Mouse (Mus musculus): ENCODE data around the gene Adra2b. TPM values are rescaled to one million over a fixed set of nuclear protein-coding genes. Genes with fewer than 3 reads are reported as not detected.
A peak's percentile ranks its signal among the peaks of the same experiment; 100 is the strongest.

Gene Adra2b
- polyA plus RNA-seq, 1 experiment from 2014 or later: 0.64 TPM

DNA sequence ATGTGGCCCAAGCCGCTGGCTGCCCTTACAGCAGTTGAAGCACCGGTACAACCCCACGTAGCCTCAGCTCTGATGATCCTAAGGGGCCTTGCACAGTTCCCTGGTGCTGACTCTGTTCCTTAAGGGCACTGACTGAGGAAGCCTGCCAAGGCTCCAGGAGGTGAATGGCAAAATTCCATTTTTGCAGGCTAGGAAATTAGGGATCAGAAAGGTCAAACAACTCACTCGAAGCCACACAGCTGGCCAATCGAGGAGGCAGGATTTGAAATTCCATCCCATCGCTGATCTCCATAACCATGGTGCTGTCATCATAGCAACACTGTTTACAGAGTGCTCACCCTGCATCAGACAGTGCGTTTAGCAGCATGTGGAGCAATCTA, 15.6 kb downstream of the Adra2b start:
- ATAC-seq (ENCODE audit: insufficient number of reproducible peaks, insufficient read depth, low FRiP score, low read depth): no peak
- Histone ChIP-seq H3K4me2 (replicated peaks; ENCODE audit: low read depth, low read length) (no peak overlapping the region), H3K27me3 (ENCODE audit: control insufficient read depth, insufficient read depth, low read length) (no peaks in the 10 kb centered on the region), H3K27ac (ENCODE audit: low read length) (no peak overlapping the region), H3K9me3 (ENCODE audit: control insufficient read depth, low read depth, low read length) (no peaks in the 10 kb centered on the region), H3K4me3 (ENCODE audit: low read depth, low read length) (no peak overlapping the region), H3K9ac (replicated peaks; ENCODE audit: low read depth, low read length) (no peak overlapping the region), H3K4me1 (ENCODE audit: control insufficient read depth, insufficient read depth, low read length) (peaks cover 4% of the 10 kb centered on the region; the same call in 1 of the 2 replicates), H3K36me3 (ENCODE audit: control insufficient read depth, insufficient read depth, low read length) (no peaks in the 10 kb centered on the region)
- 49% methylated on average over 7 of the region's 7 CpGs for WGBS

DNA sequence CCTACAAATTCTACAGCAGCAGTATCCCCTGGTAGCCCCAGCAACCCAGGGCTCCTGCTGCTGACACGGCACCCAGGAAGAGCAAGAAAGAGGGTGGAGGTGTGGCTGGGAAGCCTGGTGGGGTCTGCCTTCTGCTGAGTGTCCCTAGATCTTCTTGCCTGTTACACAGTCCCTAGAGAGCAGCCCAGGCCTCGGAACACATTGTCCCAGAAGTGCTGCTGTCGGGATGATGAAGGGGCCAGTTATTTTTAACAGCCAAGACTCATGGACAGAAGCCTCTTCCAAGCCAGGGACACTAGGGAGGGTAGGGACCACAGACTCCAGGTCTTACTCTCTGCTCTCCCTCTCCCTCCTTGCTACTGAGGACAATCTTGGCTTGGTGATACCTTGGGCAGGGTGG, 16.2 kb downstream of the Adra2b start:
- H3K36me3 ChIP-seq (ENCODE audit: control insufficient read depth, insufficient read depth, low read length): no peaks in the 10 kb centered on the region
- H3K27me3 ChIP-seq (ENCODE audit: control insufficient read depth, insufficient read depth, low read length): no peaks in the 10 kb centered on the region
- no peak for ATAC-seq (ENCODE audit: insufficient number of reproducible peaks, insufficient read depth, low FRiP score, low read depth)
- no peak overlapping the region for H3K9ac ChIP-seq (replicated peaks; ENCODE audit: low read depth, low read length)
- WGBS: 68% methylated on average over 3 of the region's 3 CpGs
- no peak overlapping the region for H3K27ac ChIP-seq (ENCODE audit: low read length)
- H3K4me1 ChIP-seq (ENCODE audit: control insufficient read depth, insufficient read depth, low read length): peaks cover 4% of the 10 kb centered on the region; the same call in 1 of the 2 replicates
- H3K9me3 ChIP-seq (ENCODE audit: control insufficient read depth, low read depth, low read length): no peaks in the 10 kb centered on the region
- H3K4me3 ChIP-seq (ENCODE audit: low read depth, low read length): no peak overlapping the region
- H3K4me2 ChIP-seq (replicated peaks; ENCODE audit: low read depth, low read length): no peak overlapping the region

DNA sequence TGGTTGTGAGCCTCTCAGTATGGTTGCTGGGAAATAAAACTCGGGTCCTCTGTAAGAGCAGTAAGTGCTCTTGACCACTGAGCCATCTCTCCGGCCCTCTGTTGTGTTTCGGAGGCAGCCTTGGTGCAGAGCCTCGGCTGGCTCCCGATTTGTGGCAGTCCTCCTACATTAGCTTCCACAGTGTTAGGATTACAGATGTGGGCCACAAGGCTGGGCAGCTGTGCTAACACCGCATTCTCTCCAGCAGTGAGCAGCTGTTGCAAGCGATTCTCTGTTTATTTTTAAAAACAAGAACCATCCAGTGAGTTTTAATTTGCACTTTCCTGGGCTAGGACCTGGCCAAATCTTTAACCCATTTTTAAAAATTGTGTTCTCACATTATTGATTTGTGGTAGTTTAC, 20.9 kb downstream of the Adra2b start:
- H3K27me3 ChIP-seq (ENCODE audit: control insufficient read depth, insufficient read depth, low read length): no peaks in the 10 kb centered on the region
- ATAC-seq (ENCODE audit: insufficient number of reproducible peaks, insufficient read depth, low FRiP score, low read depth): no peak
- no peaks in the 10 kb centered on the region for H3K4me1 ChIP-seq (ENCODE audit: control insufficient read depth, insufficient read depth, low read length)
- no peak overlapping the region for H3K4me3 ChIP-seq (ENCODE audit: low read depth, low read length)
- H3K4me2 ChIP-seq (replicated peaks; ENCODE audit: low read depth, low read length): no peak overlapping the region
- H3K36me3 ChIP-seq (ENCODE audit: control insufficient read depth, insufficient read depth, low read length): no peaks in the 10 kb centered on the region
- H3K9ac ChIP-seq (replicated peaks; ENCODE audit: low read depth, low read length): no peak overlapping the region
- H3K27ac ChIP-seq (ENCODE audit: low read length): no peak overlapping the region
- WGBS: 54% methylated on average over 7 of the region's 7 CpGs
- no peaks in the 10 kb centered on the region for H3K9me3 ChIP-seq (ENCODE audit: control insufficient read depth, low read depth, low read length)

GRCm38 (mm10) chr2:127387521-127387920, 24.5 kb downstream of the Adra2b start:
- no peaks in the 10 kb centered on the region for H3K4me1 ChIP-seq (ENCODE audit: control insufficient read depth, insufficient read depth, low read length)
- 57% methylated on average over 2 of the region's 2 CpGs for WGBS
- H3K27me3 ChIP-seq (ENCODE audit: control insufficient read depth, insufficient read depth, low read length): no peaks in the 10 kb centered on the region
- no peaks in the 10 kb centered on the region for H3K36me3 ChIP-seq (ENCODE audit: control insufficient read depth, insufficient read depth, low read length)
- H3K9me3 ChIP-seq (ENCODE audit: control insufficient read depth, low read depth, low read length): no peaks in the 10 kb centered on the region
- H3K4me2 ChIP-seq (replicated peaks; ENCODE audit: low read depth, low read length): no peak overlapping the region
- no peak overlapping the region for H3K4me3 ChIP-seq (ENCODE audit: low read depth, low read length)
- H3K27ac ChIP-seq (ENCODE audit: low read length): no peak overlapping the region
- H3K9ac ChIP-seq (replicated peaks; ENCODE audit: low read depth, low read length): no peak overlapping the region
- ATAC-seq (ENCODE audit: insufficient number of reproducible peaks, insufficient read depth, low FRiP score, low read depth): no peak

- Histone ChIP-seq H3K4me1 (ENCODE audit: control insufficient read depth, insufficient read depth, low read length) (no peaks in the 10 kb centered on the region), H3K27me3 (ENCODE audit: control insufficient read depth, insufficient read depth, low read length) (no peaks in the 10 kb centered on the region), H3K36me3 (ENCODE audit: control insufficient read depth, insufficient read depth, low read length) (no peaks in the 10 kb centered on the region), H3K4me3 (ENCODE audit: low read depth, low read length) (no peak overlapping the region), H3K9me3 (ENCODE audit: control insufficient read depth, low read depth, low read length) (no peaks in the 10 kb centered on the region), H3K4me2 (replicated peaks; ENCODE audit: low read depth, low read length) (no peak overlapping the region), H3K27ac (ENCODE audit: low read length) (no peak overlapping the region), H3K9ac (replicated peaks; ENCODE audit: low read depth, low read length) (no peak overlapping the region)
- 53% methylated on average over 3 of the region's 3 CpGs for WGBS
- no peak for ATAC-seq (ENCODE audit: insufficient number of reproducible peaks, insufficient read depth, low FRiP score, low read depth)
These were observed 27.3 kb downstream of the Adra2b start for GRCm38 (mm10) chr2:127390352-127390751.

- H3K27ac ChIP-seq (ENCODE audit: low read length): no peak overlapping the region
- H3K4me3 ChIP-seq (ENCODE audit: low read depth, low read length): no peak overlapping the region
- no peaks in the 10 kb centered on the region for H3K9me3 ChIP-seq (ENCODE audit: control insufficient read depth, low read depth, low read length)
- ATAC-seq (ENCODE audit: insufficient number of reproducible peaks, insufficient read depth, low FRiP score, low read depth): no peak
- no peak overlapping the region for H3K9ac ChIP-seq (replicated peaks; ENCODE audit: low read depth, low read length)
- H3K4me1 ChIP-seq (ENCODE audit: control insufficient read depth, insufficient read depth, low read length): no peaks in the 10 kb centered on the region
- H3K4me2 ChIP-seq (replicated peaks; ENCODE audit: low read depth, low read length): no peak overlapping the region
- no peaks in the 10 kb centered on the region for H3K27me3 ChIP-seq (ENCODE audit: control insufficient read depth, insufficient read depth, low read length)
- H3K36me3 ChIP-seq (ENCODE audit: control insufficient read depth, insufficient read depth, low read length): no peaks in the 10 kb centered on the region
- WGBS: 48% methylated on average over 4 of the region's 4 CpGs
These were observed 27.8 kb downstream of the Adra2b start for GRCm38 (mm10) chr2:127390846-127391245.

DNA sequence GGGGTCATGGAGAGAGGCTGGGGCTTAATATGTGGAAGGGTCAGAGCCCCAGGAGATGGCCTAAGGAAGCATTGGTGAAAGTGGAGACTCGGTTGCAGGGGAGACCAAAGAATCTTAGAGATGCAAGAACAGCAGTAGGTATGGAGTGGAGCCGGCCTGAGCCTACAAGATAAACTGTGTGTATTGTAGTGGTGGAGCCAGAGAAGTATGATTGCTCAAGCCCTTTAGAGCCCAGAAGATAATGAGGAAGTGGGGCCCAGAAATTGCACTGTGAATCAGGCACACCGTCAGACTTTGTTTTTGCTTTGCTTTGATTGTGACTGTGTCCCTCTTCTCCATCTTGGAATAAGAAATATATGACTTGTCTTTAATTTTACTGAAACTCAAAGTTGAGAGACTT, 28.3 kb downstream of the Adra2b start:
- no peak overlapping the region for H3K4me2 ChIP-seq (replicated peaks; ENCODE audit: low read depth, low read length)
- H3K9me3 ChIP-seq (ENCODE audit: control insufficient read depth, low read depth, low read length): no peaks in the 10 kb centered on the region
- 65% methylated on average over 3 of the region's 3 CpGs for WGBS
- H3K9ac ChIP-seq (replicated peaks; ENCODE audit: low read depth, low read length): no peak overlapping the region
- no peak overlapping the region for H3K4me3 ChIP-seq (ENCODE audit: low read depth, low read length)
- H3K27ac ChIP-seq (ENCODE audit: low read length): no peak overlapping the region
- no peaks in the 10 kb centered on the region for H3K27me3 ChIP-seq (ENCODE audit: control insufficient read depth, insufficient read depth, low read length)
- no peaks in the 10 kb centered on the region for H3K4me1 ChIP-seq (ENCODE audit: control insufficient read depth, insufficient read depth, low read length)
- H3K36me3 ChIP-seq (ENCODE audit: control insufficient read depth, insufficient read depth, low read length): no peaks in the 10 kb centered on the region
- ATAC-seq (ENCODE audit: insufficient number of reproducible peaks, insufficient read depth, low FRiP score, low read depth): no peak

DNA sequence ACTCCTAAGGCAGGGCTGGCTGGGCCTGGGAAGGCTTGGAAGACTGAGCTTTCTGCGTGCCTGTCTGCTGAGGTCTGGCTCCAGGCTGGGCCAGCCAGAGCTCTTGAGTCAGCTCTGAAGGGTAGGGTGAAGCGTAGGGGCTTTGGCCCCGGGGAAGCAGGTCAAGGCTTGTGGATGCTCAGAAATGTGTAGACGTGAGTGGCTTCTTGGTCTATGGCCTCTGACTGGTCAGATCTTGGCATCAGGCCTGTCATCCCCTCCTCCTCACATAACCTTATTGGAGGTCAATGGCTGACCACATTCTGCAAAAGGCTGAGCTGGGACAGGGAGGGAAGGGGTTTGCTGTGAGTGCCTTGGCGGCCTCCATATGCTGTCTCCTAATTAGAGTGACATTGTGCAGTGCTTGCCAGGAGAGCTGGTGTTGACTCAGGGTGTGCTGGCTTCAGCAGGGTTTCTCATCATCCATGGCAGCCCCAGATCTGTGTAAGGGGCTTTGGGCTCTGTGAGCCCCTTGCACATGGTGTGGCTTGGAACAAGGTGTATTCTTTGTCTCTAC, 31.7 kb downstream of the Adra2b start:
- no peaks in the 10 kb centered on the region for H3K9me3 ChIP-seq (ENCODE audit: control insufficient read depth, low read depth, low read length)
- H3K27ac ChIP-seq (ENCODE audit: low read length): no peak overlapping the region
- H3K36me3 ChIP-seq (ENCODE audit: control insufficient read depth, insufficient read depth, low read length): no peaks in the 10 kb centered on the region
- no peak overlapping the region for H3K9ac ChIP-seq (replicated peaks; ENCODE audit: low read depth, low read length)
- no peaks in the 10 kb centered on the region for H3K4me1 ChIP-seq (ENCODE audit: control insufficient read depth, insufficient read depth, low read length)
- 0 out of 2 replicates have a peak, but pooled peaks have one; percentile 68 for ATAC-seq (ENCODE audit: insufficient number of reproducible peaks, insufficient read depth, low FRiP score, low read depth)
- H3K4me3 ChIP-seq (ENCODE audit: low read depth, low read length): no peak overlapping the region
- H3K4me2 ChIP-seq (replicated peaks; ENCODE audit: low read depth, low read length): no peak overlapping the region
- 74% methylated on average over 5 of the region's 5 CpGs for WGBS
- no peaks in the 10 kb centered on the region for H3K27me3 ChIP-seq (ENCODE audit: control insufficient read depth, insufficient read depth, low read length)

- Histone ChIP-seq H3K36me3 (ENCODE audit: control insufficient read depth, insufficient read depth, low read length) (no peaks in the 10 kb centered on the region), H3K4me3 (ENCODE audit: low read depth, low read length) (no peak overlapping the region), H3K9me3 (ENCODE audit: control insufficient read depth, low read depth, low read length) (no peaks in the 10 kb centered on the region), H3K4me1 (ENCODE audit: control insufficient read depth, insufficient read depth, low read length) (no peaks in the 10 kb centered on the region), H3K9ac (replicated peaks; ENCODE audit: low read depth, low read length) (no peak overlapping the region), H3K4me2 (replicated peaks; ENCODE audit: low read depth, low read length) (no peak overlapping the region), H3K27me3 (ENCODE audit: control insufficient read depth, insufficient read depth, low read length) (no peaks in the 10 kb centered on the region), H3K27ac (ENCODE audit: low read length) (no peak overlapping the region)
- ATAC-seq (ENCODE audit: insufficient number of reproducible peaks, insufficient read depth, low FRiP score, low read depth): no peak
- 77% methylated on average over 7 of the region's 7 CpGs for WGBS
These were observed 35.7 kb downstream of the Adra2b start for GRCm38 (mm10) chr2:127398738-127399137.
